8 mouse cellular contexts compared by ENCODE assay signal in genomic region chr4:149988931-149989556, GRCm38 (mm10). TPM values are rescaled to one million over a fixed set of nuclear protein-coding genes. Genes with fewer than 3 reads are reported as not detected.
DNase-seq lines count a peak whose midpoint lies in the region; ATAC-seq and TF ChIP-seq lines count a peak whose summit lies in the region.

No protein-coding gene starts in this region.

- no peak overlapping the region for H3K27ac ChIP-seq in hindbrain, embryonic 11.5 days (ENCODE audit: low read depth, low read length)

- H3K9me3 ChIP-seq in hindbrain, embryonic 11.5 days (ENCODE audit: control insufficient read depth, low read length): no peaks in the 10 kb centered on the region

- H3K27me3 ChIP-seq in Patski: no peaks in the 10 kb centered on the region
- H3K27me3 ChIP-seq in hindbrain, embryonic 11.5 days (ENCODE audit: control insufficient read depth, insufficient read depth, low read length): no peaks in the 10 kb centered on the region

- POLR2A ChIA-PET in Patski (lab: Charles Lee): interaction anchor here (0.6 to 1.0 kb wide), 4 partner anchors 20 to 749 kb away, joined by 3 to 4 read pairs (median 3); partner anchors contain the start of genes H6pd and Spsb1

- in situ Hi-C loops in Patski (cut with MboI; ENCODE audit: low pct_unique_long_range_greater_than_20kb): no loop called here

- peak; percentile 72 for ATAC-seq in Patski
- peak; percentile 82 for ATAC-seq in hindbrain, embryonic 11.5 days (ENCODE audit: low FRiP score)

- CTCF ChIA-PET in Patski (lab: Charles Lee): no interaction called here

- H3K36me3 ChIP-seq in hindbrain, embryonic 11.5 days (ENCODE audit: control insufficient read depth, insufficient read depth, low read length): no peaks in the 10 kb centered on the region

- DNase-seq in Patski (ENCODE audit: low read depth, low spot score): peak; percentile 69
- peak; percentile 98 to 99 for DNase-seq in cerebellum, postnatal 10 days
- DNase-seq in frontal cortex, adult 2 months (ENCODE audit: extremely low spot score in 1 of 2, low spot score in 1 of 2): peak; percentile 69 to 86
- DNase-seq in hindbrain, embryonic 11.5 days (ENCODE audit: low spot score): peak; percentile 87
- DNase-seq in layer of hippocampus, postnatal 25 days (ENCODE audit: extremely low spot score in 1 of 2, low spot score in 1 of 2): peak; percentile 68 to 74
- peak; percentile 95 for DNase-seq in lung, postnatal 36 days
- peak; percentile 92 for DNase-seq in retina, postnatal 1 day
- peak; percentile 75 to 85 for DNase-seq in urinary bladder, adult 18-20 months (ENCODE audit: low spot score in 2 of 2)

- WGBS in hindbrain, embryonic 11.5 days: 10% methylated on average over 21 of the region's 21 CpGs

- H3K4me2 ChIP-seq in hindbrain, embryonic 11.5 days (replicated peaks; ENCODE audit: low read depth, low read length): peak overlapping the region; percentile 42

- no peak overlapping the region for H3K4me3 ChIP-seq in hindbrain, embryonic 11.5 days (ENCODE audit: low read depth, low read length)

- no peak for TF ChIP-seq CTCF in Patski (IDR thresholded peaks at IDR 0.05)

- H3K4me1 ChIP-seq in hindbrain, embryonic 11.5 days (replicated peaks; ENCODE audit: control insufficient read depth, insufficient read depth, low read length): peaks cover 9% of the 10 kb centered on the region

- no peak overlapping the region for H3K9ac ChIP-seq in hindbrain, embryonic 11.5 days (ENCODE audit: low read depth, low read length)

RNA-seq across cellular contexts. Expression of gene H6pd, which starts 19.8 kb away (rescaled TPM):
- 39.5 TPM for polyA plus RNA-seq in Patski (2021)
- 4.4 and 5.7 TPM in 2 replicates for polyA plus RNA-seq in frontal cortex, adult 2 months (2012; rRNA removed)
- 2.1 and 2.8 TPM in 2 replicates for polyA plus RNA-seq in hindbrain, embryonic 11.5 days (2014; fragmentation: Nextera tagmentation; extraction: Ambion mirVana)
- 1 to 10 TPM; 8.8 to 9.1 TPM for total RNA-seq in layer of hippocampus, postnatal 25 days (2021)

RNA-seq across cellular contexts. Expression of gene Spsb1, which starts 34.2 kb away (rescaled TPM):
- polyA plus RNA-seq in Patski (2021): 23.3 TPM
- 11.6 and 12.5 TPM in 2 replicates for polyA plus RNA-seq in frontal cortex, adult 2 months (2012; rRNA removed)
- 11.7 and 12.0 TPM in 2 replicates for polyA plus RNA-seq in hindbrain, embryonic 11.5 days (2014; fragmentation: Nextera tagmentation; extraction: Ambion mirVana)
- 10 to 100 TPM; 23.8 to 25.5 TPM for total RNA-seq in layer of hippocampus, postnatal 25 days (2021)
